Mouse (Mus musculus): Measurements from ENCODE around the gene Dhcr7.

DNA sequence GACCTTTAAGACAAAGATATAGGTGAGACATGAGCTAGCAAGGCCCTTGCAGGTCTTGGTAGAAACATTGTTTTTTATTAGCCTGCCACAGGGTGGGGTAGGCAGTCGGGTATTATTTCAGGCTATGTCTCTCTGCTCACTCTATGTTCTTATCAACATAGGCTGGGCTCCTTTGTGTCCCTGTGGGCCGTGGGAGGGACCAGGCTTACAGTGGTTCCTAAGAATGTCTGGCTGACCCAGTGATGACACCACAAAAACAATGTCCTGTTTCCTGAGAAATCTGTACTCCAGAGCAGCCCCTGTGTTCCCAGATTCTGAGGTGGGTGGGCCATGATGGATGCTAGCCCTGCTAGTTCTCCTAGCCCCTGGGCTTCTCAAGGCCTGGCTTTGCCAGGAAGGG lies 45.6 kb upstream of the Dhcr7 start:
- TF ChIP-seq CTCF (IDR thresholded peaks at IDR 0.05; ENCODE audit: borderline replicate concordance, control insufficient read depth, extremely low read depth, insufficient read depth, low read length, poor library complexity), result no peak
- TF ChIP-seq POLR2A (IDR thresholded peaks at IDR 0.05; ENCODE audit: control insufficient read depth, extremely low read depth, insufficient read depth, low read length, poor library complexity), result no peak
